Mouse (Mus musculus): ENCODE measurements at regions not wholly inside any gene's neighbourhood (a gene's known extent, or its start where the extent isn't known, plus 50 kb on each side); places are given as distances from the start of the nearest gene placed in this dataset.

- intact Hi-C loops (cut with DNase I) = loop anchor here (5.0 kb wide), 1 partner anchor 1574 kb away; no protein-coding TSS in a partner anchor
- peak; percentile 7 to 8 for DNase-seq
Observed at GRCm38 (mm10) chr13:39183715-39184179, 223.1 kb upstream of the Slc35b3 start.

DNA sequence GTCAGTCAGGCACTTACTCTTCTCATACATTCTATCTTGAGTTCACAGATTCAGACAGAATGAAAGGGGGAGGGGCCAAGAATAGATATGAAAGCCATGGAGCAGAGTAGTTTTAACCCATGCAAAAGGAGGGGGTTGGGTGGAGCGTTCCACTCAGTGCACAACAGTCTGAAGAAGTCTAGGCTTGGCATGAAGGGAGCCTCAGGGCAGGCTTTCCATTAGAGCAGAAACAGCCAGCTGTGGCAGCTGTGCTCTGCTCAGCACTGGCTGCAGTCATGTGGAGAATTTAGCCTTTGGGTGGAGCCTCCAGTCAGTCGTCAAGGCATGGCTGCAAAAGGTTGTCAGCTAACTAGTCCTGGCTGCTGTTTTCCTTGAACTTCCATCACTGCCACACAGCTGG, 201.3 kb upstream of the Slc35b3 start:
- DNase-seq = peak; percentile 0 to 1

GRCm38 (mm10) chr13:39127942-39128341, 167.3 kb upstream of the Slc35b3 start:
- DNase-seq = no peak

More for the DNA sequence above, 201.3 kb upstream of the Slc35b3 start:
- intact Hi-C loops (cut with DNase I) = no loop called here

DNA sequence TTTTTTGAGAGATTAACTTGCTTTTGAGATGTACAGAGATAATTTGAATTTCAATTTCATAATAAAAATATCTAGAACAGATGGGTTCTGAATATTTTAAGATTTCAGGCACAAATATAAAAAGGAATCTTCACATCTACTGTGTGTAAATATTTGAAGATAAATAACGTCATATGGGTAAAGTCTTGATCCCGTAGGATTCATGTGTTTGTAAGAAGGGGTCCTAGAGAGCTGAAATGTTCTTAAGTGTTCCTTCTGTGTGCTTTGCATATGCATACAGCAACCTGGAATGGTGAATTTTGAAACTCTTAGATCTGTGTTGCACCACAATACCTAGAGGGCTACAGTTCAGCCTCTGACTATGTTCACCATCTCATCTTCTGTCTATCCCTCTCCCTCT, 131.4 kb upstream of the Slc35b3 start:
- intact Hi-C loops (cut with DNase I) = no loop called here

More at GRCm38 (mm10) chr13:39127942-39128341, 167.3 kb upstream of the Slc35b3 start:
- intact Hi-C loops (cut with DNase I) = no loop called here

DNA sequence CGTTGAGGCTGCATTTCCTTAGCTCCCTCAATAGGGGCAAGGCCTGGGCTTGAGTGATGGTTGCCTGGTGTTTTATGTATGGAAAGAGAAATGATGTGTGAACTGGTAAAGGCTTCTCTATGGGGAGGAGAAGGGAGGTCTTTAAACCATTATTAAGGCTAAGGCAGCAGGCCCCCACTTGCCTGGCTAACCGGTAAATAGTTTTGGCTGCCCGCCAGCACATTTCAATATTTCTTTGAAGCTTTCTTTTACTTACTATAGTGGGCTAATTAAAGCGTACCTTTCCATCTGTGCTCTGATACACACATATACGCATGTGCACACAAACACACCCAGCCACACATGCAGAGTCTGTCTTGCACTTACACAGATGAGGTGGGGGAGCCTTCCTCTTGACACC, 123.9 kb upstream of the Slc35b3 start:
- intact Hi-C loops (cut with DNase I) = no loop called here
- no peak for DNase-seq

More for the DNA sequence above, 131.4 kb upstream of the Slc35b3 start:
- DNase-seq = no peak

GRCm38 (mm10) chr13:39074211-39074610, 113.5 kb upstream of the Slc35b3 start:
- intact Hi-C loops (cut with DNase I) = no loop called here

GRCm38 (mm10) chr13:39032263-39032662, 71.6 kb upstream of the Slc35b3 start:
- intact Hi-C loops (cut with DNase I) = no loop called here
- no peak for DNase-seq

More at GRCm38 (mm10) chr13:39074211-39074610, 113.5 kb upstream of the Slc35b3 start:
- DNase-seq = no peak

DNA sequence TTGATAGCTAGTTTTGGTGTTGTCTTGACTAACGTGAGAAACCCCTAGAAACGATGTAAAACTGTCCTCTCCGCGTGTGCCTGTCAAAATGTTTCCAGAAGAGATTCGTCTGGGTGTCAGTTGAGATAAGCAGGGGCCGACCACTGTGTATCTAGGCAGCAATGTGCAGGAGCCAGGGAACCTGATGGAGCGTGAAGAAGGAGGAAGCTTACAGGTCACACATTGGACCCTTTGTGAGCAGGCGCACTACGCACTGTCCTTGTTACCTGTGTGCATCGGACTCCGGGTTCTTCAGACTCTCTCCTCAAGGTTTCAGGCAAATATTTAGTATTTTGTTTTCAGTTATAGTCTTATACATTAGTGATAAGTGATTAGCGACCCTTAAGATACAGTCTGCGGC, 59.5 kb upstream of the Slc35b3 start:
- intact Hi-C loops (cut with DNase I) = no loop called here
- DNase-seq = no peak

GRCm38 (mm10) chr13:39011696-39012095, 51.0 kb upstream of the Slc35b3 start:
- peak; percentile 74 to 85 for DNase-seq
- intact Hi-C loops (cut with DNase I) = loop anchor here (2.0 kb wide), 2 partner anchors 157 to 323 kb away; no protein-coding TSS in a partner anchor
